Comparison of ENCODE assay signal across 13 mouse cellular contexts in genomic region chr5:24342966-24343365, GRCm38 (mm10). TPM values are rescaled to one million over a fixed set of nuclear protein-coding genes. Genes with fewer than 3 reads are reported as not detected.
DNase-seq lines count a peak whose midpoint lies in the region; ATAC-seq lines count a peak whose summit lies in the region.
"Had no signal": no experiment of that assay in that cellular context is flagged by ENCODE, and none has a peak within 500 bp of the region (broad histone marks: within the 10 kb centered on the region; RNA-seq: fewer than 3 reads in every experiment).

No protein-coding gene starts in this region.

- H3K4me3 ChIP-seq in heart, embryonic 10.5 days = peak overlapping the region; percentile 5; the same call in 1 of the 2 replicates
- H3K4me3 ChIP-seq in neural tube, embryonic 13.5 days = no peak overlapping the region
- no peak overlapping the region for H3K4me3 ChIP-seq in intestine, embryonic 16.5 days (ENCODE audit: low read length)

- H3K9ac ChIP-seq in neural tube, embryonic 13.5 days = peak overlapping the region; percentile 31; the same call in 1 of the 2 replicates
- H3K9ac ChIP-seq in intestine, embryonic 16.5 days (ENCODE audit: low read depth, low read length) = peak overlapping the region; percentile 15; the same call in 1 of the 2 replicates

- peak overlapping the region; percentile 79 for H3K27ac ChIP-seq in heart, embryonic 10.5 days
- H3K27ac ChIP-seq in neural tube, embryonic 13.5 days (replicated peaks) = peak overlapping the region; percentile 97; the same call in 1 of the 2 replicates
- H3K27ac ChIP-seq in intestine, embryonic 16.5 days (ENCODE audit: low read length) = peak overlapping the region; percentile 75

- no peak overlapping the region for H3K4me2 ChIP-seq in neural tube, embryonic 13.5 days
- no peak overlapping the region for H3K4me2 ChIP-seq in intestine, embryonic 16.5 days (ENCODE audit: low read depth, low read length)

- intact Hi-C loops in heart, postnatal 36 days (cut with DNase I) = no loop called here

- H3K4me1 ChIP-seq in heart, embryonic 10.5 days = peaks cover 89% of the 10 kb centered on the region
- H3K4me1 ChIP-seq in neural tube, embryonic 13.5 days (replicated peaks) = peaks cover 52% of the 10 kb centered on the region
- peaks cover 41% of the 10 kb centered on the region for H3K4me1 ChIP-seq in intestine, embryonic 16.5 days (ENCODE audit: control insufficient read depth, insufficient read depth, low read length)

- 40% methylated on average over 8 of the region's 8 CpGs for WGBS in heart, embryonic 10.5 days
- 58% methylated on average over 8 of the region's 8 CpGs for WGBS in neural tube, embryonic 13.5 days
- 21% methylated on average over 8 of the region's 8 CpGs for WGBS in intestine, embryonic 16.5 days

- H3K36me3 ChIP-seq in heart, embryonic 10.5 days = peaks cover 50% of the 10 kb centered on the region
- peaks cover 18% of the 10 kb centered on the region for H3K36me3 ChIP-seq in neural tube, embryonic 13.5 days
- H3K36me3 ChIP-seq in intestine, embryonic 16.5 days (ENCODE audit: control insufficient read depth, insufficient read depth, low read length) = no peaks in the 10 kb centered on the region

- DNase-seq in heart, embryonic 10.5 days (ENCODE audit: low spot score) = no peak
- DNase-seq in heart, postnatal 36 days = no peak
- no peak for DNase-seq in neural tube, embryonic 10.5 days (ENCODE audit: extremely low spot score, low spot score)
- no peak for DNase-seq in spleen, adult 18-20 months
- no peak for DNase-seq in left cerebral cortex, adult 18-20 months (ENCODE audit: low spot score in 2 of 2)
- DNase-seq: adrenal gland, adult 2 months; gastrocnemius, postnatal 10 days; kidney, adult 8-10 months; left cerebral cortex, postnatal 4 days; retina, postnatal 1 day had no signal

- no peak for ATAC-seq in neural tube, embryonic 13.5 days (ENCODE audit: low read depth)
- 0 out of 2 replicates have a peak, but pooled peaks have one; percentile 19 for ATAC-seq in intestine, embryonic 16.5 days
- no peak for ATAC-seq in frontal cortex, adult (ENCODE audit: low TSS enrichment)

- no peaks in the 10 kb centered on the region for H3K9me3 ChIP-seq in heart, embryonic 10.5 days
- H3K9me3 ChIP-seq in neural tube, embryonic 13.5 days = no peaks in the 10 kb centered on the region
- no peaks in the 10 kb centered on the region for H3K9me3 ChIP-seq in intestine, embryonic 16.5 days (ENCODE audit: control insufficient read depth, low read length)

- H3K27me3 ChIP-seq in heart, embryonic 10.5 days (ENCODE audit: insufficient read depth, poor library complexity, severe bottlenecking) = no peaks in the 10 kb centered on the region
- no peaks in the 10 kb centered on the region for H3K27me3 ChIP-seq in neural tube, embryonic 13.5 days
- H3K27me3 ChIP-seq in intestine, embryonic 16.5 days (replicated peaks; ENCODE audit: control insufficient read depth, insufficient read depth, low read length) = no peaks in the 10 kb centered on the region

RNA-seq across cellular contexts. Expression of gene Kcnh2, which starts 8.4 kb away (rescaled TPM):
- 28.8 and 32.2 TPM in 2 replicates for polyA plus RNA-seq in heart, embryonic 10.5 days (2016; fragmentation: Nextera tagmentation; extraction: Ambion mirVana)
- total RNA-seq in heart, postnatal 36 days (2021) = 10 to 100 TPM; 56.3 to 72.6 TPM
- polyA plus RNA-seq in neural tube, embryonic 13.5 days (2015; fragmentation: Nextera tagmentation; extraction: Ambion mirVana) = 13.5 and 15.5 TPM in 2 replicates
- polyA plus RNA-seq in intestine, embryonic 16.5 days (2015; fragmentation: Nextera tagmentation; extraction: Ambion mirVana) = 3.1 and 5.8 TPM in 2 replicates
- 10 to 100 TPM; 29.6 to 36.2 TPM for total RNA-seq in left cerebral cortex, adult 18-20 months (2021)

RNA-seq across cellular contexts. Expression of gene Nos3, which starts 21.6 kb away (rescaled TPM):
- polyA plus RNA-seq in heart, embryonic 10.5 days (2016; fragmentation: Nextera tagmentation; extraction: Ambion mirVana) = 23.2 and 40.8 TPM in 2 replicates
- 10 to 100 TPM; 23.7 to 26.2 TPM for total RNA-seq in heart, postnatal 36 days (2021)
- 9.3 and 9.6 TPM in 2 replicates for polyA plus RNA-seq in neural tube, embryonic 13.5 days (2015; fragmentation: Nextera tagmentation; extraction: Ambion mirVana)
- 7.0 and 7.7 TPM in 2 replicates for polyA plus RNA-seq in intestine, embryonic 16.5 days (2015; fragmentation: Nextera tagmentation; extraction: Ambion mirVana)
- total RNA-seq in left cerebral cortex, adult 18-20 months (2021) = 10 to 100 TPM in 1 of 2 experiments, 1 to 10 TPM in 1; 8.0 to 10.7 TPM

RNA-seq across cellular contexts. Expression of gene Atg9b, which starts 49.0 kb away (rescaled TPM):
- 1.2 and 2.3 TPM in 2 replicates for polyA plus RNA-seq in heart, embryonic 10.5 days (2016; fragmentation: Nextera tagmentation; extraction: Ambion mirVana)
- total RNA-seq in heart, postnatal 36 days (2021) = under 1 TPM; 0.27 to 0.75 TPM
- polyA plus RNA-seq in neural tube, embryonic 13.5 days (2015; fragmentation: Nextera tagmentation; extraction: Ambion mirVana) = 1.1 TPM in 2 replicates
- 1.7 and 2.0 TPM in 2 replicates for polyA plus RNA-seq in intestine, embryonic 16.5 days (2015; fragmentation: Nextera tagmentation; extraction: Ambion mirVana)
- total RNA-seq in left cerebral cortex, adult 18-20 months (2021) = 1 to 10 TPM; 4.2 to 6.4 TPM

RNA-seq across cellular contexts. Expression of gene Abcb8, which starts 50.5 kb away (rescaled TPM):
- polyA plus RNA-seq in heart, embryonic 10.5 days (2016; fragmentation: Nextera tagmentation; extraction: Ambion mirVana) = 62.7 and 81.3 TPM in 2 replicates
- 10 to 100 TPM; 83.7 to 84.9 TPM for total RNA-seq in heart, postnatal 36 days (2021)
- polyA plus RNA-seq in neural tube, embryonic 13.5 days (2015; fragmentation: Nextera tagmentation; extraction: Ambion mirVana) = 46.7 and 47.4 TPM in 2 replicates
- polyA plus RNA-seq in intestine, embryonic 16.5 days (2015; fragmentation: Nextera tagmentation; extraction: Ambion mirVana) = 89.8 and 91.3 TPM in 2 replicates
- total RNA-seq in left cerebral cortex, adult 18-20 months (2021) = 10 to 100 TPM; 43.3 to 56.1 TPM
